Comparison of ENCODE assay signal across 7 mouse cellular contexts in genomic region chr5:92506301-92506729, GRCm38 (mm10). TPM values are rescaled to one million over a fixed set of nuclear protein-coding genes. Genes with fewer than 3 reads are reported as not detected.
DNase-seq lines count a peak whose midpoint lies in the region; ATAC-seq and TF ChIP-seq lines count a peak whose summit lies in the region.

No protein-coding gene starts in this region.

- H3K4me1 ChIP-seq in ES-Bruce4 (ENCODE audit: control insufficient read depth, insufficient read depth, low read length), result no peaks in the 10 kb centered on the region
- H3K4me1 ChIP-seq in heart, embryonic 13.5 days, result peaks cover 31% of the 10 kb centered on the region
- H3K4me1 ChIP-seq in kidney, postnatal 0 days (replicated peaks; ENCODE audit: insufficient read depth, low read length), result 0 out of 2 replicates have a peak, but pooled peaks cover 9% of the 10 kb centered on the region

- H3K27ac ChIP-seq in ES-Bruce4 (ENCODE audit: insufficient read depth, low read length), result 0 out of 2 replicates have a peak overlapping the region, but pooled peaks have one; percentile 23
- H3K27ac ChIP-seq in heart, embryonic 13.5 days (replicated peaks), result peak overlapping the region; percentile 99
- peak overlapping the region; percentile 91 for H3K27ac ChIP-seq in kidney, postnatal 0 days

- peaks cover 3% of the 10 kb centered on the region; the same call in 1 of the 2 replicates for H3K36me3 ChIP-seq in ES-Bruce4 (ENCODE audit: control insufficient read depth, insufficient read depth, low read length, poor library complexity, severe bottlenecking)
- H3K36me3 ChIP-seq in heart, embryonic 13.5 days, result no peaks in the 10 kb centered on the region
- H3K36me3 ChIP-seq in kidney, postnatal 0 days (ENCODE audit: insufficient read depth, low read length), result no peaks in the 10 kb centered on the region

- peak overlapping the region; percentile 63 for H3K4me3 ChIP-seq in ES-Bruce4 (ENCODE audit: low read depth, low read length)
- H3K4me3 ChIP-seq in heart, embryonic 13.5 days, result peak overlapping the region; percentile 96
- H3K4me3 ChIP-seq in kidney, postnatal 0 days (replicated peaks; ENCODE audit: low read depth, low read length), result no peak overlapping the region

- no peak for TF ChIP-seq POLR2A in ES-Bruce4 (IDR thresholded peaks at IDR 0.05; ENCODE audit: insufficient read depth, low read length)

- 20% methylated on average over 4 of the region's 4 CpGs for WGBS in heart, embryonic 13.5 days
- 24% methylated on average over 4 of the region's 4 CpGs for WGBS in kidney, postnatal 0 days

- peak overlapping the region; percentile 87 for H3K4me2 ChIP-seq in heart, embryonic 13.5 days
- peak overlapping the region; percentile 90 for H3K4me2 ChIP-seq in kidney, postnatal 0 days (ENCODE audit: low read length)

- no peak for ATAC-seq in heart, embryonic 13.5 days (ENCODE audit: extremely low read depth, insufficient number of reproducible peaks, low FRiP score, low TSS enrichment)
- ATAC-seq in kidney, postnatal 0 days (replicated peaks; ENCODE audit: low FRiP score, low read depth), result no peak

- peak; percentile 52 to 59 for DNase-seq in B cell, adult 2 months
- DNase-seq in cerebellum, postnatal 25 days, result peak; percentile 40 to 42
- DNase-seq in kidney, postnatal 0 days (ENCODE audit: low spot score), result peak; percentile 77
- peak; percentile 80 for DNase-seq in lung, postnatal 36 days
- peak; percentile 9 to 43 for DNase-seq in spleen, adult 18-20 months

- peak overlapping the region; percentile 73 for H3K9ac ChIP-seq in ES-Bruce4 (ENCODE audit: low read depth, poor library complexity, severe bottlenecking)
- H3K9ac ChIP-seq in heart, embryonic 13.5 days, result peak overlapping the region; percentile 74
- 0 out of 2 replicates have a peak overlapping the region, but pooled peaks have one; percentile 46 for H3K9ac ChIP-seq in kidney, postnatal 0 days (ENCODE audit: low read depth, low read length)

- TF ChIP-seq EP300 in ES-Bruce4 (IDR thresholded peaks at IDR 0.05; ENCODE audit: insufficient read depth, low read depth, low read length), result no peak

- no peaks in the 10 kb centered on the region for H3K27me3 ChIP-seq in ES-Bruce4 (ENCODE audit: control insufficient read depth, insufficient read depth, low read length, poor library complexity, severe bottlenecking)
- no peaks in the 10 kb centered on the region for H3K27me3 ChIP-seq in heart, embryonic 13.5 days (replicated peaks)
- no peaks in the 10 kb centered on the region for H3K27me3 ChIP-seq in kidney, postnatal 0 days (ENCODE audit: insufficient read depth, low read length)

- peaks cover 7% of the 10 kb centered on the region for H3K9me3 ChIP-seq in ES-Bruce4 (replicated peaks; ENCODE audit: control insufficient read depth, insufficient read depth, low read length, poor library complexity, severe bottlenecking)
- no peaks in the 10 kb centered on the region for H3K9me3 ChIP-seq in heart, embryonic 13.5 days
- no peaks in the 10 kb centered on the region for H3K9me3 ChIP-seq in kidney, postnatal 0 days (replicated peaks; ENCODE audit: low read length)

- TF ChIP-seq CTCF in ES-Bruce4 (IDR thresholded peaks at IDR 0.05; ENCODE audit: low read depth, low read length), result no peak
- peak; percentile 64 for TF ChIP-seq CTCF in kidney, postnatal 0 days (IDR thresholded peaks at IDR 0.05; ENCODE audit: low read depth)

RNA-seq across cellular contexts. Expression of gene Scarb2, which starts 0.3 kb away (rescaled TPM):
- polyA plus RNA-seq in ES-Bruce4 (2011; ENCODE audit: insufficient read depth, insufficient read length, low read depth, missing spikeins), result 62.1 and 62.8 TPM in 2 replicates
- polyA plus RNA-seq in heart, embryonic 13.5 days (2015; fragmentation: Nextera tagmentation; extraction: Ambion mirVana), result 14.4 and 15.6 TPM in 2 replicates
- 9.1 and 10.2 TPM in 2 replicates for polyA plus RNA-seq in kidney, postnatal 0 days (2015; fragmentation: Nextera tagmentation; extraction: Ambion mirVana)

RNA-seq across cellular contexts. Expression of gene Fam47e, which starts 48.6 kb away (rescaled TPM):
- polyA plus RNA-seq in ES-Bruce4 (2011; ENCODE audit: insufficient read depth, insufficient read length, low read depth, missing spikeins), result not detected in 2 replicates
- polyA plus RNA-seq in heart, embryonic 13.5 days (2015; fragmentation: Nextera tagmentation; extraction: Ambion mirVana), result not detected in 2 replicates
- 0.19 and 0.25 TPM in 2 replicates for polyA plus RNA-seq in kidney, postnatal 0 days (2015; fragmentation: Nextera tagmentation; extraction: Ambion mirVana)

Comparison
In these comparisons a context has a peak if more than half of its experiments do, and no peak if none do; other contexts are left out.
1. DNase-seq: peak in every context shown above with its lines; median percentile 80 in lung, postnatal 36 days; 77 in kidney, postnatal 0 days; 56 in B cell, adult 2 months; 41 in cerebellum, postnatal 25 days; 26 in spleen, adult 18-20 months.
2. H3K27ac ChIP-seq: peak in every context shown above with its lines; median percentile 99 in heart, embryonic 13.5 days; 91 in kidney, postnatal 0 days; 23 in ES-Bruce4.